Mouse (Mus musculus): Measurements from ENCODE around the gene Ugt1a8. TPM values are rescaled to one million over a fixed set of nuclear protein-coding genes. Genes with fewer than 3 reads are reported as not detected.
"Not testable (repeated sequence)": the region's sequence is repeated elsewhere in the genome, so short reads cannot be mapped to it uniquely, and the experiment has no call there.

Gene Ugt1a8
- total RNA-seq, 2 experiments from 2014 or later = not detected

GRCm38 (mm10) chr1:88109027-88109557 is 21.5 kb downstream of the Ugt1a8 start:
- DNase-seq (ENCODE audit: low spot score in 2 of 2) = not testable (repeated sequence)

- not testable (repeated sequence) for DNase-seq (ENCODE audit: low spot score in 2 of 2)
Measured at GRCm38 (mm10) chr1:88109604-88110003, 22.0 kb downstream of the Ugt1a8 start.

GRCm38 (mm10) chr1:88112769-88113168 is 25.2 kb downstream of the Ugt1a8 start:
- DNase-seq (ENCODE audit: low spot score in 2 of 2) = not testable (repeated sequence)

- DNase-seq (ENCODE audit: low spot score in 2 of 2) = not testable (repeated sequence)
Measured at GRCm38 (mm10) chr1:88120550-88120949, 32.9 kb downstream of the Ugt1a8 start.

GRCm38 (mm10) chr1:88121521-88121920 is 33.9 kb downstream of the Ugt1a8 start:
- not testable (repeated sequence) for DNase-seq (ENCODE audit: low spot score in 2 of 2)

GRCm38 (mm10) chr1:88125827-88126360 is 38.3 kb downstream of the Ugt1a8 start:
- not testable (repeated sequence) for DNase-seq (ENCODE audit: low spot score in 2 of 2)

- DNase-seq (ENCODE audit: low spot score in 2 of 2) = not testable (repeated sequence)
Measured at GRCm38 (mm10) chr1:88129091-88129490, 41.5 kb downstream of the Ugt1a8 start.

- not testable (repeated sequence) for DNase-seq (ENCODE audit: low spot score in 2 of 2)
Measured at GRCm38 (mm10) chr1:88130223-88130622, 42.6 kb downstream of the Ugt1a8 start.

- DNase-seq (ENCODE audit: low spot score in 2 of 2) = no peak
Measured at GRCm38 (mm10) chr1:88133908-88134456, 46.4 kb downstream of the Ugt1a8 start.

GRCm38 (mm10) chr1:88134457-88135011 is 46.9 kb downstream of the Ugt1a8 start, which contains the start of gene Ugt1a6a:
Gene Ugt1a6a (plus strand): TSS chr1:88134809.
- DNase-seq (ENCODE audit: low spot score in 2 of 2) = peak in 1 of 2 experiments; percentile 3

- not testable (repeated sequence) for DNase-seq (ENCODE audit: low spot score in 2 of 2)
Measured at GRCm38 (mm10) chr1:88135229-88135904, 47.8 kb downstream of the Ugt1a8 start.

- no peak for DNase-seq (ENCODE audit: low spot score in 2 of 2)
Measured at GRCm38 (mm10) chr1:88136646-88137045, 49.0 kb downstream of the Ugt1a8 start.

- DNase-seq (ENCODE audit: low spot score in 2 of 2) = no peak
Measured at GRCm38 (mm10) chr1:88137264-88137663, 49.7 kb downstream of the Ugt1a8 start.

GRCm38 (mm10) chr1:88138145-88138544 is 50.5 kb downstream of the Ugt1a8 start:
- DNase-seq (ENCODE audit: low spot score in 2 of 2) = no peak

GRCm38 (mm10) chr1:88140492-88140891 is 52.9 kb downstream of the Ugt1a8 start:
- DNase-seq (ENCODE audit: low spot score in 2 of 2) = not testable (repeated sequence)

GRCm38 (mm10) chr1:88143966-88144675 is 56.5 kb downstream of the Ugt1a8 start:
- peak in 1 of 2 experiments; percentile 41 for DNase-seq (ENCODE audit: low spot score in 2 of 2)

GRCm38 (mm10) chr1:88145278-88145677 is 57.7 kb downstream of the Ugt1a8 start:
- DNase-seq (ENCODE audit: low spot score in 2 of 2) = not testable (repeated sequence)

GRCm38 (mm10) chr1:88150133-88150532 is 62.5 kb downstream of the Ugt1a8 start:
- DNase-seq (ENCODE audit: low spot score in 2 of 2) = not testable (repeated sequence)

- DNase-seq (ENCODE audit: low spot score in 2 of 2) = no peak
Measured at GRCm38 (mm10) chr1:88158430-88158829, 70.8 kb downstream of the Ugt1a8 start.

- no peak for DNase-seq (ENCODE audit: low spot score in 2 of 2)
Measured at GRCm38 (mm10) chr1:88165711-88166110, 78.1 kb downstream of the Ugt1a8 start, which contains the start of gene Ugt1a5. Gene Ugt1a5 (plus strand): TSS chr1:88166012.

- DNase-seq (ENCODE audit: low spot score in 2 of 2) = not testable (repeated sequence)
Measured at GRCm38 (mm10) chr1:88172190-88172589, 84.6 kb downstream of the Ugt1a8 start.

Data from layer of hippocampus, adult 18-20 months (tissue).